Mouse (Mus musculus): ENCODE data around the gene Zfp281.

DNA sequence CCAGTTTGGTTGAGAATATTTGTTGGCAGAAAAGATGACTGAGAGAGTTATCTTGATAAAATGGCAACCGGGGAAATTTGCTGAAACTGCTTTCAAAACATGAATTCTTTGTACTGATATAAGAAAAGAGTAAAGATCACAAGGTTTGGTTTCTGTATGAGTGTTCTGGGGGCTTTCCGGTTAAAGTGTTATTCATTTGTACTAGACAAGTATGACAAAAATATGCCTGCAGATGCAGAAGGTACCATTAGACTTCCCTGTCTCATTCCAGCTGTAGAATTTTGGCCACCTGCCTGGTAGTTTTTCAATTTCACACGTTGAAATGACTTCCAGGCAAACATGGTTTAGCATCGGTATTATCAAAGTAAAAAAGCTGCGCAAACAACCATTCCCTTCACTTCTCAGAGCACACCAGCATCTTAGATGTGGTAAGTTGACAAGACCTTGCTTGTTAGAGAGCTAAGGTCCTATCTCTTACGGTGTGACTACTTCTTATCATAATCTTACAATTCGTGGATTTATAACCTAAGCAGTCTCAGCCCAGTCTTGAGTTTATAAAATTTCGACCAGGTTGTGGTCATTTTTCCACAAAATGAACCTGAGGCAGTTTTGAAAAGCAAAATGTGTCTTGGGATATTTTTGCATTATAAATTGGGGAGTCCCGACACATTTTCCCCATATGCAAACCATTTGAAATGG lies 23.9 kb upstream of the Zfp281 start:
- TF ChIP-seq GATA1 (IDR thresholded peaks at IDR 0.05; ENCODE audit: borderline replicate concordance, low read length) (no peak), FLI1 (IDR thresholded peaks at IDR 0.05; ENCODE audit: low read length) (no peak)

All from megakaryocyte, embryonic 14.5 days (primary cell).